Mouse (Mus musculus) natural killer cell, adult 2 months (primary cell): ENCODE results near the gene Banp.
A peak's percentile ranks its signal among the peaks of the same experiment; 100 is the strongest.

Source experiments
- DNase-seq, 2 experiments: peaks; one replicate each; pipeline ENCODE4 v3.0.0; 2022; ENCODE audit warnings: low spot score in 2 of 2

Banp gene

GRCm38 (mm10) chr8:121926266-121926665 lies 23.3 kb upstream of the Banp start:
- DNase-seq, result no peak

DNA sequence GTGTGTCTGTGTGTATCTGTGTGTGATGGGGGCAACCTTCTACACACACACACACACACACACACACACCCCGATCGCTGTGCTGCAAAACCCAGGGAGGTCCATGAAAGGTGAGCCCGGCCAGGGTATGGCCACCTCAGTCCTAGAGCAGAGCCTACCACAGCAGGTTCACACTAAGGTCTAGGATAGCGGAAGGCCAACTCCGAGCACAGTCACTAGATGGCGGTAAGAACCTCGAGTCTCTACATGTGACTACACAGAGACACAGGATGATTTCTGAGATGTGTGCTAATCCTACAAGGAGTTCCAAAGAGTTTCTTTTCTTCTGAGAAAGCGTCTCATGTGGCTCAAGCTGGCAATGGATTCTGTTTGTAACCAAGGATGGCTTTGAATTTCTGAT lies 22.2 kb upstream of the Banp start:
- DNase-seq, result peak in 1 of 2 experiments; percentile 33

DNA sequence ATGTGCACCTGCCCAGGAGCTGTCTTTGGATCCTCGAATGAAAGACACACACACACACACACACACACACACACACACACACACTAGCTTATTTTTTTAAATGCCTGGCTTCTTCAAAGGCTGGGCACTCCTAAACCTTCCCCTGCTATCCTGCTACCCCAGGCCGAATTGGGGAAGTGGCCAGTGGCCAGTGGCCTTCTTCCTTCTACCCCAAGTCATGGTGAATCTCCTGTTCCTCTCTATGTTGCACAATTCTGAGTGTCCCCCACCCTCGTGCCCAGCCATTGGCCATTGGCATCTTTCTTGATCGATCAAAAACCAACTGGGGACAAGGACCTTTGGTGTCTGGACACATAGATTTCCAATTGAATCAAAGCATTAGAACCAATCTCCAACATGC lies 19.5 kb upstream of the Banp start:
- DNase-seq, result no peak

GRCm38 (mm10) chr8:121931571-121931970 lies 18.0 kb upstream of the Banp start:
- DNase-seq, result no peak

DNA sequence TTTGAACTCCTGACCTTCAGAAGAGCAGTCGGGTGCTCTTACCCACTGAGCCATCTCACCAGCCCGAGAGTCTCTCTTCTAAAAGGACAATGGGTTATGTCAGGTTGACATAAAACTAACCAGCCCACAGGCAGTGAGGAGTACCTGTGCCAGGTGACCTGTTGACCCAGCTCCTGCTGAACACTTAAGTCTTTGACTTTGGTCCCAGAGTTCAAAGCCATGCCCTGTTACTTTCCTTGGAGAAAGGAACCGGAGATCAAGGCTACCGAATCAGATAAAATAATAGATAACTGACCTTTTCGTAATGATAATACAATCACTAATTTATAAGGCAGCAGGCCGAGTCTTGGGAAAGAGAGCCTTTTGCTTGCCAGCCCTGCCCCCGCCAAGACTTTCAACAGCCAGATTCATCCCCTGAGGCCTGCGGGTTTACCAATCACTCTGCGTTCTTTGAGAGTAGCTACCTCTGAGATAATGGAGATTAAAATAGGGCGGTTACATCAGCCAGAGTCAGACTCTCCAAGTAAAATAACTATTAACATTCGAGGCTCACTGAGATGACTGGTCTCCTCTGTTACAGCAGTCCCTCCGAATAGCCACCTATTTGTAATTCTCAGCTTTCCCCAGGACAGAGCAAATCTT lies 17.4 kb upstream of the Banp start:
- DNase-seq, result no peak

- DNase-seq, result no peak
These were observed 16.7 kb upstream of the Banp start for GRCm38 (mm10) chr8:121932668-121933520.

DNA sequence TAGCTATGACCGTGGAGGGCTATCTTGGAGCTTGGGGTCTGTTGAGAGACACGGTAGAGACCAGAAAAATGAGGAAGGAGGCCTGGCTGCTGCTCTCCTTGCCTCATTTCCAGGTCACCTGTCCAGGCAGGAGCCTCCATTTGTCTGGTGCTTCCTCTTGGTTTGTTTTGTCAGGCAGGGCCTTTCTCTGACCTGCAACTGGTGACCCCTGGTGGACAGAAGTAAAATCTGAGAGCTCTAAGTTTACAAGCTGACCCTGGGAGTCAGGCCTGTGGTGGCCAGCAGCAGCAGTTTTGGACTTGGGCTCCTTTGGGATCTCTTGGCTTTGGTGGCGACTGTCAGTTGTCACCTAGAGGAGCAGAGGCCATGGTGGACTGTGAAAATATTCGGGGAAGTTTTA lies 15.0 kb upstream of the Banp start:
- peak; percentile 19 to 27 for DNase-seq

GRCm38 (mm10) chr8:121934923-121935322 lies 14.6 kb upstream of the Banp start:
- no peak for DNase-seq

DNA sequence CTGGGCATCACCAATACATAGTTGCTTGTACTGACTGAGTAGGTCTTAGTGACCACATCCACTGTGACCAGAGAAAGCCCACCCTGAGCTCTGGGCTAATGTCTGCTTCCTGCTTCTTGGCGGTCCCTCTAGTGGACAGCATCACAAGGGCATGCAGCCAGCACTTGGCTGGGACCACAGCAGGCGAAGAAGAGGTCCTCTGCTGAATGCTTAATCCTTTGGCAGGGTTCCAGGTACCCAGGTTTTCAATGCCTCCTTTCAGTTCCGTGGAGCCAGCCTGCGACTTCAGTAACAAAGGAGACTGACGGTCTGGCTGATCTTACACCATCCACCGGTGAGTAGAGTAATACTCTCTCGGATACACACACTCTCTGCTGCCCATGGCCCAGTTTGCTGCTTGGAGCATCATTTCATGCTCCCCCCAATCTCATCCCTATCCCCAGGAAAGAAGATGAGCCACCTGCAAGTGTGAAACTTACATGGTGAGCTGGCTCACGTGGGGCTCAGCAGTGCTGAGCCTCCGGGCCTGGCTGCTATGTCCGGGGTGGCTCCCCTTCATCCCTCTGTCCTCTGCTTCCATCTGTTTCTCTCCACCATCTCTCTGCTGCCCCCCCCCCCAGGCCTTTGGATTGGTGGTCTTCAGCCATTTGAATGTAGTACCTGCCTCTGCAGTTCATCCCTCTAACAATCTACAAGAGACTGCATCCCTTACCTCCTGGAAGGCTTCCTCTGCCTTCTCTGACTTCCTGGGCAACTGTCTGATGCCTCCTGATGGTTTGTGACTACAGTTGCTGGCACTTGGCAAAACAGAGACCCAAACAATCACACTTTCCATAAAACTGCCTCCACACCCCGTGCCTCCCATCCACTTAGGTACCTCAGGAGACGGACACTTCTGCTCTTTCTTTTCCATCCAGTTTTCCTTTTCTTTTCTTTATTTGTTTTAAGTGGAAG lies 13.9 kb upstream of the Banp start:
- DNase-seq, result no peak

DNA sequence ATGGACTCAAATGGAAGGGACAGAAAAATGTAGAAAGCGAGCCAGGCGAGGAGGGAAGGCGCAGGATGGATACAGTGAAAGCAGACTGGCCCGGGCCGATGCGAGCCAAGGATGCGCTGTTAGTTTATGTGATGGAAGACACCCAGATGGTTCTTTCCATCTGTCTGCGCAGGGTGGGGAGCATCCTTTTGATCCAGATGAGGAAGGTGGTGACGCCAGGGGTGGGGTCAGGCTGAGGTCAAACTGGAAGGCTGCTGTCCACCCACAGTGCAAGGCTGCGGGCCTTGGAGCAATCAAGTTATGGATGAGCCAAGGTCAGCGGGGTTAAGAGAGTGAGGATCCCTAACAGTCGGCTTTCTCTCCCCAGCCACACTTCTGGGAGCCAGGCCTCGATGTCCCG lies 13.2 kb upstream of the Banp start:
- no peak for DNase-seq

- no peak for DNase-seq
These were observed 10.8 kb upstream of the Banp start for GRCm38 (mm10) chr8:121938732-121939131.

GRCm38 (mm10) chr8:121943057-121943540 lies 6.5 kb upstream of the Banp start:
- no peak for DNase-seq

- no peak for DNase-seq
These were observed 5.8 kb upstream of the Banp start for GRCm38 (mm10) chr8:121943716-121944115.

GRCm38 (mm10) chr8:121944831-121945230 lies 4.7 kb upstream of the Banp start, which contains the start of gene Car5a:
TSS of gene Car5a (minus strand) at chr8:121944904.
- no peak for DNase-seq

DNA sequence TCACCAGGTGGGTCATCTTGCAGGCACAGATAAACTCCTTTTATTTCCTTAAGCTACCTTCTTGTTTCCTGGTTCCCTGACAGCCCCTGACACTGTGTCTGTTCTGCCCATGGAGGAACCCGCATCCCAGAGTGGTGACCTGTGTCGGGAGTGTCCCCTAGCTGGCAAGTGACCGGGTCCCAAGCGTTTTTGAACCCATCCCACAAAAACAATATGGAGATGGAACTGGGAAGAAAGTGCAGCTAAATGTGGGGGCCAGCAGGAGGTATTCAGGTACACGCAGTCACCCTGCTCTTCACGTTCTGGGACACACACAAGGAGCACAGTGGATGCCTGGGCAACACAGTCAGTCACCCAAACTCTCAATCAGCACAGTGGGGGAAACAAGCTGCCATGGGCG lies 3.2 kb upstream of the Banp start:
- no peak for DNase-seq

- DNase-seq, result no peak
These were observed 2.4 kb upstream of the Banp start for GRCm38 (mm10) chr8:121947047-121947752.

DNA sequence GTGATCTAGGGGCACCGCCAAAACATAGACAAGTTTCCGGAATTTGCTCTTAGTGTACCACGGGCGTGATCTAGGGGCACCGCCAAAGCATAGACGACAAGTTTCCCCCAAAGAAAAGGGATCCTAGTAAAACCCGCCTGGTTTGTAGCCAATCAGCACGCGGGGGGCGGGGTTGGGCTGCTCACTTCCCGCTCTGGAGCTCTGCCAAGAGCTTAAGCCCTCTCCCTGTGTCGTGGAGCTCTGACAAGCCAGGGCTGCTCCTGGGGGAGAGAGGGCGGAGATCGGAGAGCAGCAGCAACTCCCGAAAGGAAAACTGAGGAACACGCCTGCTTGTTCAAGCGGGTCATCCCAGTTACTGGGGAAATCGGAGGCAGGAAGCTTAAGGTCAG lies 1.8 kb upstream of the Banp start:
- DNase-seq, result peak; percentile 38 to 63

- DNase-seq, result no peak
These were observed 1.0 kb upstream of the Banp start for GRCm38 (mm10) chr8:121948321-121949145.

DNA sequence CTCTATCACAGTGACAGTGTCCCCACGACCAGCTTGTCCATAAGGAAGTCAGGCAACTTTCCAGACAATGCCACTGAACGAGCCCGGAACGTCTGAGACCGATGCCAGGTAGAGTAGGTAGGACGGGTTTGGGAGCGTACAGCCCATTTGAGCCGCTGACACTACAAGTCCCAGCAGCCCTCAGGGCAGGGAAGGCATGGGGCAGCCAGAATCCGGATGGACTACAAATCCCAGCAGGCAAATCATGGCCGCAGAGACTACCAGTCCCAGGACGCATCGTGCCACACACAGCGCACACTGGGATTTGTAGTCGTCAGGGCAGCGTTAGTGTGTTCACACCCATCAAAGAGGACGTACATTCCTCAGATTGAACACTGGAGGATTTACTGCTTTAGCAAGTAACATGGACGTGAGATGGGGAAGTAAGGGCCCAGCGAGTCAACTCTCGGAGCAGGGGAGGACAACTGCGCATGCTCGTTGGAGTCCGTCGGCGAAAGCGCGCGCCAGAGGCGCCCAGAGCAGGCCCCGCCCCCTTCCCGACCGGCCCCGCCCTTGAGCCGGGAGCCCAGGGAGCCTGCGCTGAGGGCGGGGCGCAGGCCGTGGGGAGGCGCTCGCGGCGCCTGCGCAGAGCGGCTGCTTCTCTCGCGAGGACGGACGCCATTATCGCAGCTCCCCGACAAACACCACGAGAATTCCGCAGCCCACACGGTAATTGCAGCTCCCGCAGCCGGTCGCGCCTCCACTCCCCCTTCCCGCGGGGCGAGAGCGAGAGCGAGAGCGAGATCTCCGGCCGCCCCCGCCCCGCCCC lies 595 bp downstream of the Banp start:
- DNase-seq, result peak; percentile 99
